Mouse (Mus musculus) hindbrain, embryonic 12.5 days (tissue): Measurements from ENCODE around the gene Mis12. TPM values are rescaled to one million over a fixed set of nuclear protein-coding genes. Genes with fewer than 3 reads are reported as not detected.
A peak's percentile ranks its signal among the peaks of the same experiment; 100 is the strongest.

ENCODE experiments used
- ATAC-seq: fragments of 200-750 bp; cut with Nextera tagmentation; 2 replicates; pipeline ENCODE4 v1.8.0; 2017; ENCODE audit warnings: moderate TSS enrichment; ENCODE audit not compliant: low FRiP score
- H3K27ac ChIP-seq: fragments of 300-500 bp; sonication (generic); 2 replicates; pipeline ENCODE4 v1.5.1; 2016; ENCODE audit warnings: mild to moderate bottlenecking
- H3K27me3 ChIP-seq: fragments of 300-500 bp; sonication (generic); 2 replicates; pipeline ENCODE4 v1.6.1; 2016; ENCODE audit warnings: mild to moderate bottlenecking
- H3K36me3 ChIP-seq: fragments of 300-500 bp; sonication (generic); 2 replicates; pipeline ENCODE4 v1.6.1; 2016; ENCODE audit warnings: mild to moderate bottlenecking
- H3K4me1 ChIP-seq: fragments of 300-500 bp; sonication (generic); 2 replicates; pipeline ENCODE4 v1.6.1; 2016
- H3K4me2 ChIP-seq: fragments of 300-500 bp; sonication (generic); replicated peaks from 2 replicates; pipeline ENCODE4 v1.6.1; 2016; ENCODE audit warnings: mild to moderate bottlenecking
- H3K4me3 ChIP-seq: fragments of 300-500 bp; sonication (generic); 2 replicates; pipeline ENCODE4 v1.5.1; 2016; ENCODE audit warnings: mild to moderate bottlenecking
- H3K9ac ChIP-seq: fragments of 300-500 bp; sonication (generic); 2 replicates; pipeline ENCODE4 v1.6.1; 2016; ENCODE audit warnings: mild to moderate bottlenecking, moderate library complexity
- H3K9me3 ChIP-seq: fragments of 300-500 bp; sonication (generic); replicated peaks from 2 replicates; pipeline ENCODE4 v1.6.1; 2016; ENCODE audit warnings: mild to moderate bottlenecking
- WGBS: fragments of 180-500 bp; shearing (Covaris S2); methylation state at CpG from one replicate; pipeline ENCODE4 v1.1.7; 2016; 5-methylcytosine and 5-hydroxymethylcytosine counted together
- polyA plus RNA-seq: library from polyadenylated mRNA; unstranded; fragments of >200 nt; fragmentation: Nextera tagmentation; extraction: Ambion mirVana; gene quantifications from 2 replicates; pipeline ENCODE4 v1.2.1, GENCODE M21; 2016

Mis12 gene
- polyA plus RNA-seq, 1 experiment from 2014 or later, result 53.4 TPM

DNA sequence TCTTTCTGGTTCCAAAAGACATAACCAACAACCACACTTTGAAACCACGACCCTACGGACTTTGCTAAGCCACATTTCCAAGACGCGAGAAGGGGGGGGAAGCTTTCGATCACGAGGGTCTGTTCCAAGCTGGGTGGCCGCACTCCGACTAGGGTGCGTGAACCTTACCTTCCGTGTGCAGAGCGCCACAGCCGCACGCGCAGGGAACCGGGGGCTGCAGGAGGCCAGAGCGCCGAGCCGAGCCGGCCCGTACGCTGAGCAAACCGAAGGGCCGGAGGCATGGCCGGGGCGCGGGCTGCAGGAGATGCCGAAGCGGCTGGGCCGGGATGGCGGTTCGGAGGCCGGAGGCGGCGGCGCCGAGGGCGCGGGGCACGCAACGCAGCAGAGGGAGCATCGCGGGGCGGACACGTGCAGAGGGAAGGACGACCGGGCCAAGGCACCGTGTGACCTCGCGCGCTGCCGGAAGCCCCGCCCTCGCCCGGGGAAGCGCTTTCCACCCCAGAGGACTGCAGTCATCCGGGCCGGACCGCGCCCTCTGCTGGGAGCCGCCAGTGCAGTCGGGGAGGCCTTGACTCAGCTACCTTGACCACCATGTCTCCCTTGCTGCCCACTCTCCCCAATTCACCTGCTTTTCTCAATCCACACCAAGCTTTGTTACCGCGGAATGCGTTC lies 36.7 kb upstream of the Mis12 start, which contains the start of gene C1qbp:
C1qbp (minus strand) TSS at position 470 of the 672 bp plus-strand sequence.
- peak within 1 kb of the TSS; percentile 93 for H3K9ac ChIP-seq
- H3K27me3 ChIP-seq, result no peaks in the 10 kb centered on the region
- peak within 1 kb of the TSS; percentile 73 for H3K4me2 ChIP-seq
- under 1% methylated on average over 57 of the region's 64 CpGs for WGBS
- peak within 1 kb of the TSS; percentile 100 for H3K4me3 ChIP-seq
- peak; percentile 96 for ATAC-seq
- peaks cover 12% of the 10 kb centered on the region for H3K4me1 ChIP-seq
- H3K9me3 ChIP-seq, result no peaks in the 10 kb centered on the region
- H3K27ac ChIP-seq, result peak within 1 kb of the TSS; percentile 66; the same call in 1 of the 2 replicates
- peaks cover 62% of the 10 kb centered on the region for H3K36me3 ChIP-seq

DNA sequence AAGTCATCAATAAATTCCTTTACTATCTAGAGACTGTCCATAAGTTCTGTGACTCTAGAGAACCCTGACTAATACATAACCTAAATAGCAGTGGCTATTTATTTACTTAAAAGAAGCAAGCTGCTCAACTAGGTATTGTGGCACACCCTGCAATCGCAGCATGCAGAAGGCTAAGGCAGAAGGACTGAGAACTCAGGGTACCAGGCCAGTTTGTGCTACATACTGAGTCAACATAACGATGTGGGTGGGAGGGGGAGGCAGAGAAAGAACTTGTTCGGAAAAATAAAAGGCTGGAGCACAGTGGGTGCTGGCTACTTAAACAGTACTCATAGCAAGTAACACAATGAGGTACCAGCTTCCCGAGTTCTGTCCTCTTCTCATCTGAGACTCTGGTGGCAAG lies 18.2 kb upstream of the Mis12 start:
- 88% methylated on average over 4 of the region's 4 CpGs for WGBS
- no peak for ATAC-seq
- Histone ChIP-seq H3K9ac (no peak overlapping the region), H3K36me3 (peaks cover 29% of the 10 kb centered on the region), H3K4me3 (no peak overlapping the region), H3K27ac (no peak overlapping the region), H3K9me3 (no peaks in the 10 kb centered on the region), H3K27me3 (no peaks in the 10 kb centered on the region), H3K4me1 (peaks cover 15% of the 10 kb centered on the region), H3K4me2 (no peak overlapping the region)

DNA sequence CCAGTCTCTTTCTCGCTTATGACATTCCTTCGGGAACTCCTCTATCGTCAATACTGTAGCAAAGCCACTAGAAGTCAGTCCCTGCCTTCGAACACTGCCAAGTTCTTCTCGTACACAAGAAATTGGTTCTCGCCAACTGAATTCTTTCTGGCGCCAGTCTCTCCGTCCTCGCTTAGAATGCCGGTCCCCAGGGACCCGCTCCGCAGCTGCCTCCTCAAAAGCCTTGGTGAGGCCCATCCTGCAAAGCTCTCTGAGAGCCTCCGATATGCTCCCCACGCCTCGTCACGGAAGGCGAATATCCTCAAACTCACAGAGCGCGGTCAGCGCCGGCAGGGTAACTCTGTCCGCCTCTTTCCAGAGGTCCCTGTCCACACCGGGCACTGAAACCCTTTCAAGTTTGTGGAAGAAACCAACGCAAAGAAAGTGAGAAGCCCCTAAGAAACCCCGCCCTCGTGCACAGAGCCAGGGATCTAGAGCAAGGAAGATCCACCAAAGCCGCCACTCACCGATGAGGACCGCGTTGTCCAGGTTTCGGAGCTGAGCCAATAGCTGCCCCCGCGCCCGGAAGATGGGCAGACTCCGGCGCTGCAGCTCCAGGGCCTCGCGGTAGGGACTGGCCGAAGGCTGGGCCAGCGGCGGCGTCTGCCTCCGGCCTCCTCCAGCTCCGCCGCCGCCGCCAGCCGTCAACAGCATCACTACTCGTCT lies 15.6 kb upstream of the Mis12 start:
- ATAC-seq, result peak; percentile 89
- whole genome bisulfite sequencing, result under 1% methylated on average over 49 of the region's 49 CpGs
- no peaks in the 10 kb centered on the region for H3K9me3 ChIP-seq
- peak overlapping the region; percentile 76 for H3K9ac ChIP-seq
- H3K4me1 ChIP-seq, result peaks cover 15% of the 10 kb centered on the region
- H3K27me3 ChIP-seq, result no peaks in the 10 kb centered on the region
- H3K4me3 ChIP-seq, result peak overlapping the region; percentile 93
- peak overlapping the region; percentile 73 for H3K27ac ChIP-seq
- peaks cover 15% of the 10 kb centered on the region for H3K36me3 ChIP-seq
- H3K4me2 ChIP-seq, result peak overlapping the region; percentile 95

DNA sequence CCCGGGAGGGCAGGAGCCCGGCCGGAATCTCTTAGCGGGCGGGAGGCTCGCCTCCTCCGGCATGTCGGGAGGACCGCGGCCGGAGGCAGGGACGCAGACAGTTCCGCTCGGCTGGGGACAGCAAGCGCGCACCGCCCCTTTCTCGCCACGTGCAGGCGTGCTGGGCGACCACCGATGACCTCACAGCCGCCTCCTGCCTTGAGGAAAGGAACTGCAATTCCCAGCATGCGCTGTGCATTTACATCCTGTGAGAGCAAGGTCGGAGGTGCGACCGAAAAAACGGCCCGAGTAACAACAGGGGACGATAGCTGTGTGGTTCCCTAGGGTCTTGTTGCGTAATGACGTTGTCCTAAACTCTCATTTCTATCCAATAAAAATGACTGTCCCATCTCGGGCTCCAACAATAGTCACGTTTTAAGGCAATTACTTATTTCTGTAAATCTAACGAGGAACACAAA lies 15.1 kb upstream of the Mis12 start, which contains the start of gene Dhx33:
Dhx33 (minus strand) TSS at position 122 of the 458 bp plus-strand sequence.
- Histone ChIP-seq H3K36me3 (peaks cover 14% of the 10 kb centered on the region), H3K27ac (peak within 1 kb of the TSS; percentile 73), H3K9ac (peak within 1 kb of the TSS; percentile 76), H3K9me3 (no peaks in the 10 kb centered on the region), H3K27me3 (no peaks in the 10 kb centered on the region), H3K4me3 (peak within 1 kb of the TSS; percentile 93), H3K4me2 (peak within 1 kb of the TSS; percentile 95), H3K4me1 (peaks cover 15% of the 10 kb centered on the region)
- WGBS, result under 1% methylated on average over 35 of the region's 35 CpGs
- peak; percentile 98 for ATAC-seq

DNA sequence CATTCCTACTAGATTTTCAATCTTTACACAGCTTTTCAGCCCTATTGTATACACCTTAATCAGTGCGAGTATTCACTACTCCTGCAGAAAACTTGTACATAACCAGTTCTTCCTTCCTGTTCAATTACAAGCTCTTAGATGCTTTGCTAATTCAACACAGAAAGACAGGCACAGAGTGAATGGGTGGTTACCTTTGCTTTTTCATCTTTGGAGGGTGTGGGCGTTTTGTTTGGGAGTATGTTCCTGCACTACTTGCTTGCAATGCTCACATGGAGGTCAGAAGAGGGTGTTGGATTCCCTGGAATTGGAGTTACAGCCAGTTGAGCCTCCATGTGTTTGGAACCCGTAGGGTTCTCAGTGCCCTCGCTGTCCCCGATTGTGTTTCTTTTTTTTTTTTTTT lies 14.4 kb upstream of the Mis12 start:
- Histone ChIP-seq H3K4me2 (peak overlapping the region; percentile 50), H3K36me3 (peaks cover 15% of the 10 kb centered on the region), H3K27ac (no peak overlapping the region), H3K9me3 (no peaks in the 10 kb centered on the region), H3K4me3 (peak overlapping the region; percentile 93), H3K4me1 (peaks cover 15% of the 10 kb centered on the region), H3K9ac (no peak overlapping the region), H3K27me3 (no peaks in the 10 kb centered on the region)
- no peak for ATAC-seq
- WGBS, result 64% methylated on average over 5 of the region's 5 CpGs

DNA sequence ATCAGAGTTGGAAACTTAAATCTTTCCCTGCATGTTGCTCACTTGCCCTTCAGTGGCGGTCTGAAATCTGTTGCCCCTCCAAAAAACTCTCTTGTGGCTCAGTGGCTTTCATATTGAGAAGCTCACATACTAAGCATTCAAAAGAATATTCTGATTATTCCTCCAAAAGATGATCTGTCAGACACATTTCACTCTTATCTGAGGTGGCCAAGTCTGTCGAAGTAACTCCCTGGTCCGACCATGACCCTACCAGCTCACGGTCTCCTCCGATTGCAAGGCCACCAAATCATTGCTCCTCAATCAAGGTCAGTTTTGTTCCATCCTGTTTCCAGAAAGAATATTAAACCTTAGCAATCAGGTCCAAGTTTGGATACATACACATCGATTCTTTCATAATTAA lies 12.4 kb upstream of the Mis12 start:
- Histone ChIP-seq H3K4me3 (no peak overlapping the region), H3K27ac (no peak overlapping the region), H3K4me1 (peaks cover 15% of the 10 kb centered on the region), H3K27me3 (no peaks in the 10 kb centered on the region), H3K4me2 (no peak overlapping the region), H3K9me3 (no peaks in the 10 kb centered on the region), H3K36me3 (peaks cover 30% of the 10 kb centered on the region), H3K9ac (no peak overlapping the region)
- no peak for ATAC-seq
- 97% methylated on average over 6 of the region's 6 CpGs for WGBS

DNA sequence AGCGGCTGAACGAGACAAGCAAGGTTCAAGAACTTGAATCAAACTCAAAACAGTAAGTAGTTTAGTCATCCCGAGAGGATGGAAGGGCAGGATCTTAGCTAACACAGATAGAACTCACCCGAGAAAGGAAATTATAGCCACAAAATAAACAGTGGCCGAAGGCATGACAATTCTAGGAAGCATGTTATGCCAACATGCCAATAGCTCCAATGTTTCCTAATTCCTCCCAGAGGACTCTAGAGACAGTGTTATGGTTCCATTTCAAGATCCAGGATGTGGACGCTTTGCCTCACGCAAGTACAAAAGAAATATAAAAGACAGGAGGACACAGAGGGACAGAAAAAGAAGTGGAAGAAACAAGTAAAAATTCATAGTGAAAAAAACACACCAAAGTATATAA lies 11.6 kb upstream of the Mis12 start:
- H3K27me3 ChIP-seq, result no peaks in the 10 kb centered on the region
- no peaks in the 10 kb centered on the region for H3K9me3 ChIP-seq
- no peak overlapping the region for H3K9ac ChIP-seq
- no peak overlapping the region for H3K4me2 ChIP-seq
- no peak for ATAC-seq
- no peak overlapping the region for H3K4me3 ChIP-seq
- peaks cover 38% of the 10 kb centered on the region for H3K36me3 ChIP-seq
- H3K27ac ChIP-seq, result no peak overlapping the region
- 94% methylated on average over 7 of the region's 7 CpGs for WGBS
- H3K4me1 ChIP-seq, result peaks cover 10% of the 10 kb centered on the region

DNA sequence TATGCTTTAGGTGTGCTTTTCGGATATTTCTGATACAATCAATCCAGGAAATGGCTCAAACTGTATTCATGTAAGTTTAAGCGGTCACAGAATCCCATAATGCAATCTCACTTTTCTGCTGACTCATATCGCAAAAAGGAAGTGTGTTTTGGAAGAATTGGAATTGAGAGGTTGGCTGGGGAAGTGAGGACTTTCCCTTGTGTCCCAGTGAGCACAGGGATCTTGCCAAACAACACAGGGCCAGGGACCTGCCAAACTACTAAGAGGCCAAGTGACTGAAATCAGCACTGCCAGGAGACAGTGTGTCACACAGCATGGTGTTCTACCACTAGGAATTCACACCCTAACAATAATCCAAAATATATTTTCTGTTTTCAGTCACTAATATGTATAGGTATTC lies 11.1 kb upstream of the Mis12 start:
- no peak for ATAC-seq
- WGBS, result 95% methylated on average over 3 of the region's 3 CpGs
- Histone ChIP-seq H3K4me3 (no peak overlapping the region), H3K27ac (no peak overlapping the region), H3K4me1 (peaks cover 5% of the 10 kb centered on the region), H3K27me3 (no peaks in the 10 kb centered on the region), H3K9me3 (no peaks in the 10 kb centered on the region), H3K9ac (no peak overlapping the region), H3K36me3 (peaks cover 39% of the 10 kb centered on the region), H3K4me2 (no peak overlapping the region)

DNA sequence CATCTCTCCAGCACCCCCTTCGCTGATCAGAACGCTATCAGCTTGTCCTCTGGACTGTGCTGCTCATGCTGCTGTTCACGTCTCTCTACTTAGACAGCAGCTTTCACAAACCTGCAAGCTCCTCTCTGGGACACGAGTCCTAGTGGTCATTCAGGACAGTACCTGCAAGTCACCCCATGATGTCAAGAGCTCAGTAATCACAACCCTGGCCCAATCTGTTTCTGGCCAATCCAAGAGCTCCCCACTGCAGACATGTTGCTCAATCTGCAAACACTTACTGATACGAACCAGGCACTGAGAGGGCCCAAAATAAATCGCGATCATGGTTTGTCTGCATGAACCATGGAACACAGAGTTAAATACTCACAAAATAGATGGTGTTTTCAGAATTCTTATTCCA lies 6.7 kb upstream of the Mis12 start:
- WGBS, result 95% methylated on average over 7 of the region's 7 CpGs
- Histone ChIP-seq H3K9me3 (no peaks in the 10 kb centered on the region), H3K4me2 (no peak overlapping the region), H3K4me3 (no peak overlapping the region), H3K27me3 (no peaks in the 10 kb centered on the region), H3K27ac (no peak overlapping the region), H3K36me3 (peaks cover 45% of the 10 kb centered on the region), H3K9ac (no peak overlapping the region), H3K4me1 (peaks cover 11% of the 10 kb centered on the region)
- ATAC-seq, result no peak

DNA sequence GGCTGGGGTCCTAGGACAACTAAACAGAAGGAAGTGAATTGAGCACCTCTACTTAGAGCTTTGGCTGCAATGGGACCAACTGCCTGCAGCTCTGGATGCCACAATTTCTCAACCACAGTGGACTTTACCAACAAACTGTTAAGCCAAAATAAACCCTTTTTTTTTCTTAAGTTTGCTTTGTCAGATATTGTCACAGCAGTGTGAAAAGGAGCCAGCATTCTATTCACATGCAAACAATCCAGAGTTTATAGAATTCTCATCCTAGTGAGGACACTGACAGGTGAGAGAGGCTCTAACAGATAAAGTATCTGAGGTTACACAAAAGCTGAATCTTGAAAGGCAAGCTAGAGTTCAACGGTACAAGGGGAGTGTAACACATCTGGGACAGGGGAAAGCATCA lies 2.4 kb upstream of the Mis12 start:
- WGBS, result 87% methylated on average over 1 of the region's 1 CpGs
- H3K9ac ChIP-seq, result no peak overlapping the region
- no peak for ATAC-seq

DNA sequence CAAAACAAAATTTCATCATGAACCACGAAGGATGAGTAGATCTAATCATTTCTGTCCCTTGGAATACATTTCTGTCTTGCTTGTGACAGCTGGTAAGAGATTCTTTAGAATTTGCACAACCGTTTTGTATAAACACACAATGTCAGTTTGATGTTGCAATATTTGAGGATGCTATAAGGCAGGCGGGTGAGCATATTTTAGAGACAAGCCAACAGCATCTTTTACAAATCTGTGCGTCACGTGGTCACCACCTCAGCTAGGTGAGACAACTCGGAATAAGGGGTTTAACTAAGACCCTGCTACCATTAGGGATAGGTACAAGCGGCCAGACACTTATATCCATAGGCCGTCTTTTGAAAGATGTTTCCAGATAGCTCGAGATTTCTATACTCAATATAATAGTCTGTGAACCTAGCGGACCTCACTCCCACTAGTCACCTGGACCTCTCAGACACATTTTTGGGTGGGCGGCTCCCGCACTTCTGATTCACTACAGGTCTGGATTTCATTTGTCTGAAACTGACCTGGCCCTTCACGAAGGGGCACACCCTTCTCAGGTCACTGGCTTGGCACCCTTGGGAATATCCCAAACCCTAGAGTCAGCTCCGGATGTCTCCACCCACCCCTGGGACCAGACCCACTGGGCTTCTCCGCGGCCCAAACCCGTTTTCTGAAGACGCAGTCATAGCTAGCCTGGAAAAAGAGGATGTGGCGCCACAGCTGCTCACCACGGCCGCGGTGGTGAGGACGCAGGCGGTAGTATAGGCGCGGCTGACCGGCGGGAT lies 803 bp upstream of the Mis12 start:
- peak overlapping the region; percentile 90 for H3K4me3 ChIP-seq
- no peaks in the 10 kb centered on the region for H3K9me3 ChIP-seq
- H3K36me3 ChIP-seq, result peaks cover 5% of the 10 kb centered on the region; the same call in 1 of the 2 replicates
- H3K27ac ChIP-seq, result peak overlapping the region; percentile 81
- peak overlapping the region; percentile 83 for H3K4me2 ChIP-seq
- 7% methylated on average over 28 of the region's 28 CpGs for WGBS
- peaks cover 30% of the 10 kb centered on the region for H3K4me1 ChIP-seq
- no peaks in the 10 kb centered on the region for H3K27me3 ChIP-seq
- ATAC-seq, result no peak; the same call in 1 of the 2 replicates
- peak overlapping the region; percentile 86 for H3K9ac ChIP-seq

More for the DNA sequence above, 2.4 kb upstream of the Mis12 start:
- Histone ChIP-seq H3K27me3 (no peaks in the 10 kb centered on the region), H3K9me3 (no peaks in the 10 kb centered on the region), H3K27ac (no peak overlapping the region), H3K4me3 (no peak overlapping the region), H3K4me1 (peaks cover 30% of the 10 kb centered on the region), H3K36me3 (peaks cover 15% of the 10 kb centered on the region), H3K4me2 (no peak overlapping the region)

DNA sequence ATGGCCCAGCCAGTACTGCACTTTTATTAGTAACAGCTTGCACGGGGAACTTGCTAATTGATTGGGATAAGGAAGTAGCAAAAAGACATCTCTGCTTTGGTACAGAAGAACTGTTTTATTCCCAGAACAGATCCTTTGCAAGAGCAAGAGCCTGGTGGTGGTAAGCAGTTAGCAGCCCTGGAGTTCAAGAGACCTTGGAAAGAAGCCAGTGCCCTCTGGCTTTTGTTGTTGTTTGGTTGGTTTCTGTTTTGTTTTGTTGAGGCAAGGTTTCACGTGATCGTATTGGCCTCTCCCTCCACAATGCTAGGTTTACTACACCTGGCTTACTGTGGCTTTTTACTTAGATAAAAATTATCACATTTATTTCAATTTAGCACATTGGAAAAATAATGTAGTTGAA lies 8.9 kb downstream of the Mis12 start:
- Histone ChIP-seq H3K27me3 (no peaks in the 10 kb centered on the region), H3K4me2 (no peak overlapping the region), H3K36me3 (peaks cover 35% of the 10 kb centered on the region), H3K9me3 (no peaks in the 10 kb centered on the region), H3K4me3 (no peak overlapping the region), H3K9ac (no peak overlapping the region), H3K4me1 (peaks cover 15% of the 10 kb centered on the region), H3K27ac (no peak overlapping the region)
- WGBS, result 86% methylated on average over 3 of the region's 3 CpGs
- ATAC-seq, result no peak
